Mouse (Mus musculus) subcutaneous adipose tissue, adult 2 months (tissue): Measurements from ENCODE around the gene Lrch1. TPM values are rescaled to one million over a fixed set of nuclear protein-coding genes. Genes with fewer than 3 reads are reported as not detected.

Experiments used
- polyA plus RNA-seq: library from polyadenylated mRNA; depleted of rRNA; stranded (reverse); fragments of >200 nt; gene quantifications from 2 replicates; pipeline ENCODE4 v1.2.3, GENCODE M21; 2012; ENCODE audit warnings: low replicate concordance; rRNA removed

Lrch1 gene
- 10.0 and 15.1 TPM in 2 replicates for polyA plus RNA-seq

DNA sequence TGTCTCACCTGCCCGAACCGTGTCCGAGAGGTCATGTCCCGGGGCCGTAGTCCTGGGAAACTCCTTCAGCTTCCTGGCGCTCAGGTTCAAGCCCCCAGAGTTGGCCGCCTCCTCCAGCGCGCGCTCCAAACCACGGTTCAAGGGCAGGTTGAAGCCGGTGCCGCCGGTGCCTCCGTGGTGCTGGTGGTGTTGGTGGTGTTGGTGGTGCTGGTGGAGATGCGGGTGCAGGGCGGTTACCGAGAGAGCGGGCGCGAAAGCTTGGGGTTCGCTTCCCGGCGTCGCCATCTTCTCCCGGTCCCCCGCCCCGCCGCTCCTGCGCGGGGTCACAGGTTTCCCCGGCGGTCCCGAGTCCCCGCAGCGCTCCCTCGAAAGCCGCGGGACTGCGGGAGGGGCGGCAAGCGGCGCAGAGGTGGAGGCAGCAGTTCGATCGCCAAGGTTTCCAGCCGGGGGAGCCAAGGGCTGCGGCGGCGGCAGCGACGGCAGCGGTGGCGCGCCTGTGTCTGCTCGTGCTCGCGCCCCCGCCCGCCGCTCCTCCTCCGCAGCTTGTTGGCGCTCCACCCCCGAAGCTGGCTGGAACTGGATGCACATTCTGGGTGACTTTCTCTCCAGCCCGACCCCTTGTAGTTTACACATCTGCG is at the start of gene Lrch1:
Gene Lrch1 (minus strand): TSS at position 501 of the 638 bp plus-strand sequence.

DNA sequence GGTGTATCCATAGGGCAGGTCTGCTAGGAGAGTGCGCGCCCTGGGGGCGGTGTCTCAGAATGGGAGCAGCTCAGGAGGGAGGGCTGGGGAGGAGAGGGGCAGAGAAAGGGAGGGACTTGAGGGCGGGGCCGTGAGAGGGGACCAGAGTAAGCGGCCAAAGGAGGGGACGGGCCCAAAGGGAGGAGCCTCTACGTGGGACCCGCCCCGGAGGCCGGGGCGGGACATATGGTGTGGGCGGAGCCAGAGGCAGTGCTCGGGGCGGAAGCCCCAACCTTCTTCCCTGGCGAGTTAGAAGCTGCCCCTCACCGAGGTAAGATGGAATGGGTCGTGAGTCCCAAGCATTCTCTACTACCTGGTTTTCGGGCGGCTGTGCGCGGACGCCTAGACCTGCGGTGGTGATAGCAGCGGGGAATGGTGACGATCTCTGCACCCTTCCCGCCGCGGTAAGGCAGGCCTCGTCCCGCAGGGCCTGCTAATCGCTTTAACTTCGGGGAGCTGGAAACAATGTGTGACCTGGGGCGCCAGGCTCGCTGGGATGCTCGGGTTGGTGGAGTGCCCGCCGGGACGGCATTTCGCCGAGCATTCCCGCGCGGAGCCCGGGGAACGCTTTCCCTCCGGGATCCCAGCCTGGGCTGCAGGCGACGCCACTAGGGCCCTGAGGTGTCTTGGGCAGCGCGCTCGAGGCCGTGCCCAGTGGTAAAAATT is 215.4 kb downstream of the Lrch1 start, which contains the start of gene Esd:
Gene Esd (plus strand): TSS at position 219 of the 705 bp plus-strand sequence.

Other genes starting within 250 kb of the Lrch1 start
- gene Esd, start 215.6 kb downstream of the Lrch1 start, polyA plus RNA-seq = 90.7 and 91.4 TPM in 2 replicates
- gene Rubcnl, start 68.2 kb upstream of the Lrch1 start, polyA plus RNA-seq = 1.4 and 2.1 TPM in 2 replicates
- not detected in 2 replicates for gene Lrrc63, start 183.0 kb upstream of the Lrch1 start, polyA plus RNA-seq
- 12.4 and 24.2 TPM in 2 replicates for gene Lcp1, start 183.2 kb upstream of the Lrch1 start, polyA plus RNA-seq